Mouse (Mus musculus): ENCODE data around the gene Wfikkn1.

DNA sequence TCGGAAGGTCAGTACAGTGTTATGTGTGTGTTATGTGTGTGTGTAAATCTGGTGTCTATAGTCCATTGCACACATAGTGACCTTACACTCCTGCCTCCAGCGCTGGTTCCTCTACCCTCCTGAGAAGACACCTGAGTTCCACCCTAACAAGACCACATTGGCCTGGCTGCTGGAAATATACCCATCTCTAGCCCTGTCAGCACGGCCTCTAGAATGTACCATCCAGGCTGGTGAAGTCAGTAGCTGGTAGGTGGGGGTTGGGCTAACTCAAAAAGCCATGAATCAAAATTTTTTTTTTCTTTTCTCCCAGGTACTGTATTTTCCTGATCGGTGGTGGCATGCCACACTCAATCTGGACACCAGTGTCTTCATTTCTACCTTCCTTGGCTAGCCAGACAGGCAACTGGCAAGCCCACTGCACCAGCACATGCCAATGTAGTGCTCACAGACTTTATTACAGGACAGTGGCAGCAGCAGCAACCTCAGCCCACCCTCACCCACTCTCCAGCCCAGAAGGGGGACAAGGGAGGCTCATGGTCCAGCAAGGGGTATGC is 50.4 kb downstream of the Wfikkn1 start:
- TF ChIP-seq CTCF (IDR thresholded peaks at IDR 0.05; ENCODE audit: low read depth, low read length) (no peak), POLR2A (IDR thresholded peaks at IDR 0.05; ENCODE audit: borderline replicate concordance, low read depth, low read length) (no peak)
